Mouse (Mus musculus) myocyte (in vitro differentiated cells): ENCODE data around the gene Rad51b. TPM values are rescaled to one million over a fixed set of nuclear protein-coding genes. Genes with fewer than 3 reads are reported as not detected.

Experiments used
- H3K27me3 ChIP-seq: one replicate; pipeline ENCODE4 v1.6.1; 2011; ENCODE audit not compliant: control insufficient read depth, insufficient read depth, insufficient read length
- H3K36me3 ChIP-seq: one replicate; pipeline ENCODE4 v1.6.1; 2011; ENCODE audit not compliant: control insufficient read depth, insufficient read depth
- H3K4me2 ChIP-seq: one replicate; pipeline ENCODE4 v1.6.1; 2011; ENCODE audit warnings: low read depth, control low read depth
- H3K4me3 ChIP-seq: one replicate; pipeline ENCODE4 v1.5.1; 2011; ENCODE audit warnings: mild to moderate bottlenecking, control low read depth, moderate library complexity
- H3K79me2 ChIP-seq: one replicate; pipeline ENCODE4 v1.6.1; 2011; ENCODE audit not compliant: control insufficient read depth, insufficient read depth
- H3ac ChIP-seq: one replicate; pipeline ENCODE4 v1.6.1; 2011; ENCODE audit not compliant: control insufficient read depth, insufficient read length
- CEBPB ChIP-seq: IDR thresholded peaks from 2 replicates; pipeline ENCODE4 v1.6.1; 2011; ENCODE audit warnings: mild to moderate bottlenecking, moderate library complexity; ENCODE audit not compliant: poor library complexity, insufficient read depth, severe bottlenecking
- E2F4 ChIP-seq: IDR thresholded peaks from one replicate; pipeline ENCODE4 v1.6.1; 2011; ENCODE audit warnings: mild to moderate bottlenecking, control low read depth, moderate library complexity; ENCODE audit not compliant: insufficient read depth
- MAX ChIP-seq: IDR thresholded peaks from one replicate; pipeline ENCODE4 v1.6.1; 2011; ENCODE audit warnings: low read depth, mild to moderate bottlenecking, control low read depth
- MYOD1 ChIP-seq, 3 experiments: IDR thresholded peaks; one replicate each; pipeline ENCODE4 v1.6.1; 2011; ENCODE audit warnings: control low read depth in 2 of 3, low read depth in 2 of 3, mild to moderate bottlenecking in 2 of 3, moderate library complexity in 1 of 3; ENCODE audit not compliant: insufficient read length in 2 of 3, control insufficient read depth in 1 of 3
- MYOG ChIP-seq, 3 experiments: IDR thresholded peaks; one replicate each; pipeline ENCODE4 v1.6.1; 2011; ENCODE audit warnings: control low read depth in 2 of 3, low read depth in 2 of 3, mild to moderate bottlenecking in 2 of 3; ENCODE audit not compliant: insufficient read length in 2 of 3, control insufficient read depth in 1 of 3, insufficient read depth in 1 of 3
- POLR2A ChIP-seq: IDR thresholded peaks from one replicate; pipeline ENCODE4 v1.6.1; 2011; ENCODE audit warnings: low read depth, mild to moderate bottlenecking, control low read depth, moderate library complexity; ENCODE audit not compliant: insufficient read length
- POLR2AphosphoS2 ChIP-seq: IDR thresholded peaks from one replicate; pipeline ENCODE4 v1.6.1; 2011; ENCODE audit warnings: low read depth, control low read depth; ENCODE audit not compliant: insufficient read length
- REST ChIP-seq: IDR thresholded peaks from one replicate; pipeline ENCODE4 v1.6.1; 2011; ENCODE audit warnings: mild to moderate bottlenecking, control low read depth, moderate library complexity; ENCODE audit not compliant: insufficient read depth, insufficient read length
- SRF ChIP-seq: IDR thresholded peaks from one replicate; pipeline ENCODE4 v1.6.1; 2011; ENCODE audit warnings: low read depth; ENCODE audit not compliant: control insufficient read depth, insufficient read length
- TCF12 ChIP-seq: IDR thresholded peaks from one replicate; pipeline ENCODE4 v1.6.1; 2011; ENCODE audit warnings: mild to moderate bottlenecking, control low read depth; ENCODE audit not compliant: poor library complexity, insufficient read depth, severe bottlenecking
- TCF3 ChIP-seq: IDR thresholded peaks from one replicate; pipeline ENCODE4 v1.6.1; 2011; ENCODE audit warnings: low read depth, control low read depth; ENCODE audit not compliant: insufficient read length
- USF1 ChIP-seq: IDR thresholded peaks from one replicate; pipeline ENCODE4 v1.6.1; 2011; ENCODE audit warnings: low read depth, mild to moderate bottlenecking, control low read depth, moderate library complexity
- polyA plus RNA-seq: library from polyadenylated mRNA; unstranded; fragments of >200 nt; fragmentation: generic; extraction: Trizol; gene quantifications from one replicate; pipeline ENCODE4 v1.2.1, GENCODE M21; 2012; ENCODE audit warnings: missing spikeins

Rad51b gene
- polyA plus RNA-seq, 1 experiment, result 1.8 TPM

DNA sequence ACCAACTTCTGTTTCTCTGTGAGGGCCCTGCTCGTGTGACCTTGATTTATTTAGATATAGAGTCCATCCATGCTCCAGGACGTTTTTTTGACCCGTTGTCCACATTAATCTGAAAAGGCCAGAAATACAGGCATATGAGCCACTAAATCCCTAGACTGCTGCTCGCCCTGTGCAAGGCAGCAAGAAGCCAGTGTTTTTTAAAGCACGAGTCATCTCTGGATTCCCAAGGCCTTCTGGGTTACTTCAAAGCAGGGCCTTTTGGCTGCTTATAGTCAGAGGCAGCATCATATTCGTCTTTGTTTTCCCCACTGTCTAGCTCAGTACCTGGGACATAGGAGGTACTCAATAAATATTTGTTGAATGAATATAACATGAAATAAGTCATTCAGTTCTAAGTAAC is 492.4 kb downstream of the Rad51b start:
- H3K4me3 ChIP-seq, result no peak overlapping the region
- H3K4me2 ChIP-seq, result no peak overlapping the region
- no peaks in the 10 kb centered on the region for H3K27me3 ChIP-seq
- H3K79me2 ChIP-seq, result no peaks in the 10 kb centered on the region
- H3ac ChIP-seq, result no peak overlapping the region
- no peak for TF ChIP-seq MYOD1 (IDR thresholded peaks at IDR 0.05; ENCODE audit: control insufficient read depth in 1 of 3, insufficient read length in 2 of 3, low read depth in 2 of 3)
- TF ChIP-seq TCF3, result no peak
- TF ChIP-seq CEBPB, result no peak
- H3K36me3 ChIP-seq, result no peaks in the 10 kb centered on the region

DNA sequence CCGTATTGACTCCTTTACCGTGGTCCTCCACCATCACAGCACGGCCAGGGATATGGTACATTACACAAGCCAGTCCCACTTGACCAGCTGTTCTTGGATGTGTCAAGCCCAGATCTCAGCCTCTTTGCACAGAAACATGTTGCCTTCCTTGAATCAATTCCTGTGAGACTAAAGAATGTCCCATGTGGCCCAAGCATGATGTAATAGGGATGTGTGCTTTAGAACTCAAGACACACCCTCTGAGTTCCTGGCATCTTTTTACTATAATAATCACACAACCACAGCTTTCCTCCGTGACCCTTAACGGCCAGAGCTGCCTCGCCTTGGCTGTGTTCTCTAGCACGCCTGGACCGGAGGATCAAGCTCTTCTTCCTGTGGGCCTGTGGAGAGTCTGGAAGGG is 496.3 kb downstream of the Rad51b start:
- H3K79me2 ChIP-seq, result no peaks in the 10 kb centered on the region
- peak overlapping the region; percentile 31 for H3K4me2 ChIP-seq
- no peaks in the 10 kb centered on the region for H3K27me3 ChIP-seq
- H3K4me3 ChIP-seq, result no peak overlapping the region
- H3ac ChIP-seq, result no peak overlapping the region
- TF ChIP-seq POLR2A (peak; percentile 30), SRF (no peak), MYOD1 (IDR thresholded peaks at IDR 0.05; ENCODE audit: control insufficient read depth in 1 of 3, insufficient read length in 2 of 3, low read depth in 2 of 3) (peak in 2 of 3 experiments; percentile 58 to 66), MAX (peak; percentile 50), CEBPB (peak; percentile 64), MYOG (IDR thresholded peaks at IDR 0.05; ENCODE audit: control insufficient read depth in 1 of 3, insufficient read depth in 1 of 3, insufficient read length in 2 of 3, low read depth in 2 of 3) (peak in 1 of 3 experiments; percentile 69), REST (no peak)
- H3K36me3 ChIP-seq, result no peaks in the 10 kb centered on the region

DNA sequence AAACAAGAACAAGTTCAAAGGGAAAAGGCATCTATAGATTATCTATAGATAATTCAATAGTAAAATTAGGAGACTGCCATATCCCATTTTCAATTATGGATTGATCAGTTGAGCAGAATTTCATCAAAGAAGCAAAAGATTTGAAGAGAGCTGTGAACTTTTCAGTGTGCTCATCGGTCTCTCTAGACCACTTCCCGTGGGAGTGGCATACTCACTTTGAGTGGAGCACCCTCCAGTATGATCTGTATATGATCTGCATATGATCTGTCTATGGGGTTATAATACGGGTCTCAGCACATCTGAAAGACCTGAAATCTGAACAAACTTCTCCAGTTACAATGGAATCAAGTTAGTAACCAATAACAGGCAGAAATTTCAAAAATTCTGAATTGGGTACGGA is 497.7 kb downstream of the Rad51b start:
- H3K36me3 ChIP-seq, result no peaks in the 10 kb centered on the region
- H3K4me2 ChIP-seq, result no peak overlapping the region
- no peaks in the 10 kb centered on the region for H3K27me3 ChIP-seq
- no peaks in the 10 kb centered on the region for H3K79me2 ChIP-seq
- TF ChIP-seq POLR2A (no peak), USF1 (no peak), MYOD1 (IDR thresholded peaks at IDR 0.05; ENCODE audit: control insufficient read depth in 1 of 3, insufficient read length in 2 of 3, low read depth in 2 of 3) (no peak), E2F4 (no peak), SRF (no peak), TCF3 (no peak), CEBPB (no peak), TCF12 (no peak), MAX (no peak), REST (no peak), POLR2AphosphoS2 (no peak), MYOG (IDR thresholded peaks at IDR 0.05; ENCODE audit: control insufficient read depth in 1 of 3, insufficient read depth in 1 of 3, insufficient read length in 2 of 3, low read depth in 2 of 3) (no peak)
- H3K4me3 ChIP-seq, result no peak overlapping the region
- no peak overlapping the region for H3ac ChIP-seq

DNA sequence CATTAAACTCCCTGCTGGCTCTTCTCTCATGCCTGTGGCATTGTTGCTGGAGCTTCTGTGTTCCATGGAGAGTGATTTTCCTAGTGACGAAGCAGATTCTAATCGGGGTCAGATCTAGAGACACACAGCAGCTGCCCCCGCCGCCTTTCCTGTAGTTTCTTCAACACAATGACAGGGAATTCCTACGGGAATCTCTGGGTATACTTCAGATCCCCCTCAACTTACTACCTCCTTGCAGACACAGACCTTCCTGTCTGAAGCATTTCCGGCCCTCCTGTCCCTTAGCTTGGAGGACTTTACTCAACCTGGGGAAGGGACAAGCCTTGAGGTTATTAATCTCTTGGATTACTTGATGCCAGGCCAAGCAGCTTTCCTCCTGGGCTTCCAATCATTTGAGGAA is 499.2 kb downstream of the Rad51b start:
- no peak for TF ChIP-seq POLR2AphosphoS2
- no peak for TF ChIP-seq MYOG (IDR thresholded peaks at IDR 0.05; ENCODE audit: control insufficient read depth in 1 of 3, insufficient read depth in 1 of 3, insufficient read length in 2 of 3, low read depth in 2 of 3)
- TF ChIP-seq TCF3, result no peak
- TF ChIP-seq USF1, result no peak
- no peak for TF ChIP-seq MYOD1 (IDR thresholded peaks at IDR 0.05; ENCODE audit: control insufficient read depth in 1 of 3, insufficient read length in 2 of 3, low read depth in 2 of 3)
- TF ChIP-seq REST, result no peak
- no peak for TF ChIP-seq POLR2A
- no peak for TF ChIP-seq TCF12
- H3K4me2 ChIP-seq, result no peak overlapping the region
- H3K79me2 ChIP-seq, result no peaks in the 10 kb centered on the region
- H3K4me3 ChIP-seq, result no peak overlapping the region
- H3ac ChIP-seq, result no peak overlapping the region
- no peaks in the 10 kb centered on the region for H3K27me3 ChIP-seq
- H3K36me3 ChIP-seq, result no peaks in the 10 kb centered on the region

DNA sequence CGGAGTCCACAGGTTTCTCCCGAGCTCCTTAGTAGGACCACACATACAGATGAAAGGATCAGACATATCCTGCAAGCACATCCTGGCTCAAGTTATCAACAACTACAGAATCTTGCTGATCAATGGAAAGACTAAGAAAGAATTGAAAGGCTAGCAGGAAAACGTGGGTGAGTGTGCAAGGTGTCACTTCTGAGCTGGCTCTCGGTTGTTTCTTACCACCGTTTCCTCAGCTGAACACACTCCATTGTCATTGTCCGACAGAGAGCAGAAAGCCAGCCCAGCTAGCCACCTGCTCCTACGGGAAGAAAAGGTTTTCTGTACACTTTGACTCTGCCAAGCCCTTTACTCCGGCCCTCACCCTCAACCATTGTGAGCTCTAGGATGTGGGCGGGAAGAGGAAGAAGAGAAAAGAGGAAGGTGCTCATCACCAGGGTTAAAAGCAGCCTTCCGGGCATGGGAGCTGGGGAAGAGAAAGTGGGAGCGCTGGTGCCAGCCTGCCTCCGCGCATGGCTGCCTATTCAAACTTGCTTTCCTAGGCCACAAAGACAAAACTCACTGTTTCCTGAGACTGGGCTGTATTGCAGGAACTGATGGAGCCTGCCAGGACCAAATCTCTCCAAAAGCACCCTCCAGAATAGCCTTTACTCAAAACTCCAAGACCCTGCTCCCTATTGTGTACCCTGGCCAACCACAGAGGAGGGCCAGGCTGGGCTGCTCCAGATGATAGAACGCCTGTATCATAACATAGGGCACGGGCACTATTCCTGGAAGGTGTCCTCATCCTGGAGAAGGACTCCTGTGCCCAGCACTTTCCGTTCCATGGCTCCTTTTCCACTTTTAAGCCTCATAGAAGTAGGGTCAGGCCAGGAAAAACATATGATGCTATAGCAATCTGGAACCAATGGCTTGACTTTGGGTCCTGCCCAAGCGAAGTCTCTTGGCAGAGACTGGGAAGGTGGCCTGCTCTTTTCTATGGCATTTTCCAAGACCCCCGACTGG is 500.0 kb downstream of the Rad51b start:
- Histone ChIP-seq H3K36me3 (no peaks in the 10 kb centered on the region), H3K4me3 (no peak overlapping the region)
- TF ChIP-seq TCF3 (no peak), MAX (no peak), MYOD1 (IDR thresholded peaks at IDR 0.05; ENCODE audit: control insufficient read depth in 1 of 3, insufficient read length in 2 of 3, low read depth in 2 of 3) (no peak), MYOG (IDR thresholded peaks at IDR 0.05; ENCODE audit: control insufficient read depth in 1 of 3, insufficient read depth in 1 of 3, insufficient read length in 2 of 3, low read depth in 2 of 3) (no peak), REST (no peak), TCF12 (no peak), POLR2A (no peak), E2F4 (no peak), USF1 (no peak), SRF (no peak), POLR2AphosphoS2 (no peak), CEBPB (no peak)

More for the DNA sequence above, 500.0 kb downstream of the Rad51b start:
- H3ac ChIP-seq, result no peak overlapping the region
- H3K79me2 ChIP-seq, result no peaks in the 10 kb centered on the region
- H3K4me2 ChIP-seq, result no peak overlapping the region
- H3K27me3 ChIP-seq, result no peaks in the 10 kb centered on the region
